Mouse (Mus musculus): ENCODE data around the gene Hist1h2ae. TPM values are rescaled to one million over a fixed set of nuclear protein-coding genes. Genes with fewer than 3 reads are reported as not detected.
"Not testable (repeated sequence)": the region's sequence is repeated elsewhere in the genome, so short reads cannot be mapped to it uniquely, and the experiment has no call there.

The Hist1h2ae gene
- polyA plus RNA-seq, 1 experiment from 2014 or later, result 108 TPM

DNA sequence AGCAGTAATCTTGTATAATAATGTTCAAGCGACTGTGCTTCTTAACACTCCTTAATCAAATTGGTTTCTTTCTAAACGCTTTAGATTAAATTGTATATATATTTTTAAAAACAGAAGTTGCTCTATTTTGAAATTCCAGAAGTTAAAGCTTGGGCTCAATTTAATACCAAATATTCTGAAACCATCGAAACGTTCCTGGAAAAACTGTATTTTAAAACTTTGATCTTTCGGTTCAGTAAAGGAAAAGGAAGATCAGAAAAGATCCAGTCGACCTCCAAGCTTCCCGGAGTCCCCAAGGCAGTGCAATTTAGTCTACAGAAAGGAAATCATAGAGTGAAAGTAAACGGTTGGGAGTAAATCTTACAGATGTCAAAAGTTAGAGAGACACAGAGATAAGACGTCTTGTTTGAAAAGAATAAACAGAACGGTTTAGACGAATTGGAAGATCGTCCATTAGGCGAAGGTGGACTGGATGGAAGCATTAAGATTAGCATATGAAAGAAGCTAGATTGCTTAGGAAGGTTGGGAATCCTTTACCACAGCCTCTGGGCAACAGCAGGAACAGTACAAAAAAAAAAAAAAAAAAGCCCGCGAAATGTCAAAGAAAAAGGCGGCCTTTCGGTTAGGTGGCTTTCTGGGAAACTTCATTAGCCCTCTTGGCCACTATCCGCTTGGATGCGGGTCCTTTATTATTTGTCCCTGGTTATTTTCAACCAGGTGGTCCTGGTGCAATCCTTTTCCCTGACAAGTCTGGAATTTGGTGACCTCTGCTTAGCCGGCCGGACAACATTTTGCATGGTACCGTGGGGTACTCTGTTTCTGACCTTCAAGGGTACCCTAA is 15.3 kb upstream of the Hist1h2ae start:
- WGBS, result 2% methylated on average over 21 of the region's 22 CpGs
- ATAC-seq (ENCODE audit: low read depth), result no peak

GRCm38 (mm10) chr13:23585442-23586098 is 14.6 kb upstream of the Hist1h2ae start:
- H3K4me1 ChIP-seq (ENCODE audit: control insufficient read depth, insufficient read depth, low read length), result peaks cover 27% of the 10 kb centered on the region; the same call in 1 of the 2 replicates

More for the DNA sequence above, 15.3 kb upstream of the Hist1h2ae start:
- Histone ChIP-seq H3K4me3 (ENCODE audit: low read depth, low read length) (peak overlapping the region; percentile 45), H3K27me3 (replicated peaks; ENCODE audit: control insufficient read depth, insufficient read depth, low read length) (no peaks in the 10 kb centered on the region), H3K4me2 (ENCODE audit: low read depth, low read length) (peak overlapping the region; percentile 65), H3K4me1 (ENCODE audit: control insufficient read depth, insufficient read depth, low read length) (peaks cover 23% of the 10 kb centered on the region; the same call in 1 of the 2 replicates), H3K36me3 (ENCODE audit: control insufficient read depth, insufficient read depth, low read length) (no peaks in the 10 kb centered on the region), H3K27ac (replicated peaks; ENCODE audit: low read depth, low read length) (peak overlapping the region; percentile 93), H3K9me3 (ENCODE audit: control insufficient read depth, low read length) (no peaks in the 10 kb centered on the region), H3K9ac (ENCODE audit: low read depth, low read length) (peak overlapping the region; percentile 66)
- DNase-seq (ENCODE audit: low spot score), result peak; percentile 24

GRCm38 (mm10) chr13:23585029-23585441 is 14.0 kb upstream of the Hist1h2ae start:
- H3K9me3 ChIP-seq (ENCODE audit: control insufficient read depth, low read length), result no peaks in the 10 kb centered on the region
- H3K27me3 ChIP-seq (replicated peaks; ENCODE audit: control insufficient read depth, insufficient read depth, low read length), result no peaks in the 10 kb centered on the region
- peak overlapping the region; percentile 65 for H3K4me2 ChIP-seq (ENCODE audit: low read depth, low read length)
- H3K36me3 ChIP-seq (ENCODE audit: control insufficient read depth, insufficient read depth, low read length), result no peaks in the 10 kb centered on the region
- peak overlapping the region; percentile 77 for H3K9ac ChIP-seq (ENCODE audit: low read depth, low read length)
- DNase-seq (ENCODE audit: low spot score) (peak; percentile 86), ATAC-seq (ENCODE audit: low read depth) (no peak)
- H3K27ac ChIP-seq (replicated peaks; ENCODE audit: low read depth, low read length), result peak overlapping the region; percentile 96
- H3K4me3 ChIP-seq (ENCODE audit: low read depth, low read length), result peak overlapping the region; percentile 45
- under 1% methylated on average over 21 of the region's 21 CpGs for WGBS
- H3K4me1 ChIP-seq (ENCODE audit: control insufficient read depth, insufficient read depth, low read length), result peaks cover 27% of the 10 kb centered on the region; the same call in 1 of the 2 replicates

More at GRCm38 (mm10) chr13:23585442-23586098, 14.6 kb upstream of the Hist1h2ae start:
- not testable (repeated sequence) for H3K36me3 ChIP-seq (ENCODE audit: control insufficient read depth, insufficient read depth, low read length); H3K27me3 ChIP-seq (replicated peaks; ENCODE audit: control insufficient read depth, insufficient read depth, low read length); H3K9me3 ChIP-seq (ENCODE audit: control insufficient read depth, low read length)
- peak; percentile 89 for ATAC-seq (ENCODE audit: low read depth)
- WGBS, result under 1% methylated on average over 10 of the region's 36 CpGs
- Histone ChIP-seq H3K4me3 (ENCODE audit: low read depth, low read length) (peak overlapping the region; percentile 45), H3K9ac (ENCODE audit: low read depth, low read length) (peak overlapping the region; percentile 77), H3K4me2 (ENCODE audit: low read depth, low read length) (peak overlapping the region; percentile 65), H3K27ac (replicated peaks; ENCODE audit: low read depth, low read length) (peak overlapping the region; percentile 96)
- DNase-seq (ENCODE audit: low spot score), result peak; percentile 97

DNA sequence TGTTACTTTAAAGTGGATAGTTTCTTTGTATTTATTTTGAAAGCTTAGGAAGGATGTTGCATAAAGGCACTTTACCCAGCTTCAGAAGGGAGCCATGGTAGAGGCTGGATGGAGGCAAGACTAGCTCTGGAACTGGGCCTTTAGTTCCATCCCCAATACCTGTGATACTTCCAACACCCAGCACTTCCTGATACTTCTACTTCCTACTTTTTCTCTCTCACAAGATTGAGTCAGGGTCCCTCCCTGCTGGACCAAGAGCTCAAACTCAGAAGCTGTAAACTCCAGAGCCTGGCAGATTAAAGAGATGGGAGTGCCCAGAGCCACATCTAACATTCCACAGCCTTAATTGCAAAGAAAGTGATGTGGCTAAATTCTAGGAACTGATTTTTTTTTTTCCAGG is 13.3 kb upstream of the Hist1h2ae start:
- no peaks in the 10 kb centered on the region for H3K9me3 ChIP-seq (ENCODE audit: control insufficient read depth, low read length)
- DNase-seq (ENCODE audit: low spot score), result peak; percentile 34
- peak overlapping the region; percentile 77 for H3K9ac ChIP-seq (ENCODE audit: low read depth, low read length)
- no peak for ATAC-seq (ENCODE audit: low read depth)
- H3K4me2 ChIP-seq (ENCODE audit: low read depth, low read length), result peak overlapping the region; percentile 65
- peak overlapping the region; percentile 45 for H3K4me3 ChIP-seq (ENCODE audit: low read depth, low read length)
- peak overlapping the region; percentile 96 for H3K27ac ChIP-seq (replicated peaks; ENCODE audit: low read depth, low read length)
- H3K4me1 ChIP-seq (ENCODE audit: control insufficient read depth, insufficient read depth, low read length), result peaks cover 27% of the 10 kb centered on the region; the same call in 1 of the 2 replicates
- no peaks in the 10 kb centered on the region for H3K27me3 ChIP-seq (replicated peaks; ENCODE audit: control insufficient read depth, insufficient read depth, low read length)
- no peaks in the 10 kb centered on the region for H3K36me3 ChIP-seq (ENCODE audit: control insufficient read depth, insufficient read depth, low read length)

DNA sequence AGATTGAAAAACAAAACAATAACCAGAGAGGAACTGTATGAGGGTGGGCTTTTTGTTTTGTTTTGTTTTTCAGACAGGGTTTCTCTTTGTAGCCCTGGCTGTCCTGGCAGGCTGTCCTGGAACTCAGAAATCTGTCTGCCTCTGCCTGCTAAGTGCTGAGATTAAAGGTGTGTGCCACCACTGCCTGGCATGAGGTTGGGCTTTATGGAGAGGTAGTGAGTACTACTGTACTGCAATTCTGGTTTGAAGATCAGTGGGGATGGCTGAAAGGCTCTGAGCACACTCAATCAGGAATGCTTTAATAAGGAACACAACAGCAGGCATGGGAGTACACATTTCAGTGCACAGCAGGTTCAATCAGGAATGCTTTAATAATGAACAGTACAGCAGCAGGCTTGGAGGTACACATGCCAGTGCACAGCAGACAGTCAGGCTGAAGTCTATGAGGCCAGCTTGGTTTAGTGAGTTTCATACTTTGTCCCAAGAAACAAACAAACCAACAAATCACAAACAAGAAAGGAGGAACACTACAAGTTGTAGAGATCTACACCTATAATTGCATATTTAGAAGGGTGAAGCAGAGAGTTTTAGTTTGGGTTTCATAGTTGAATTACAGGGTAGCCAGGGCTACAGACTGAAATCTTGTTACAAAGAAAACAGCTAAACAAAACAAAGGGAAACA is 12.5 kb upstream of the Hist1h2ae start:
- Histone ChIP-seq H3K27me3 (replicated peaks; ENCODE audit: control insufficient read depth, insufficient read depth, low read length) (no peaks in the 10 kb centered on the region), H3K4me1 (ENCODE audit: control insufficient read depth, insufficient read depth, low read length) (peaks cover 27% of the 10 kb centered on the region; the same call in 1 of the 2 replicates), H3K4me3 (ENCODE audit: low read depth, low read length) (no peak overlapping the region), H3K27ac (replicated peaks; ENCODE audit: low read depth, low read length) (peak overlapping the region; percentile 96), H3K36me3 (ENCODE audit: control insufficient read depth, insufficient read depth, low read length) (no peaks in the 10 kb centered on the region), H3K9ac (ENCODE audit: low read depth, low read length) (peak overlapping the region; percentile 8; the same call in 1 of the 2 replicates), H3K9me3 (ENCODE audit: control insufficient read depth, low read length) (no peaks in the 10 kb centered on the region), H3K4me2 (ENCODE audit: low read depth, low read length) (peak overlapping the region; percentile 83; the same call in 1 of the 2 replicates)
- ATAC-seq (ENCODE audit: low read depth) (no peak), DNase-seq (ENCODE audit: low spot score) (no peak)

DNA sequence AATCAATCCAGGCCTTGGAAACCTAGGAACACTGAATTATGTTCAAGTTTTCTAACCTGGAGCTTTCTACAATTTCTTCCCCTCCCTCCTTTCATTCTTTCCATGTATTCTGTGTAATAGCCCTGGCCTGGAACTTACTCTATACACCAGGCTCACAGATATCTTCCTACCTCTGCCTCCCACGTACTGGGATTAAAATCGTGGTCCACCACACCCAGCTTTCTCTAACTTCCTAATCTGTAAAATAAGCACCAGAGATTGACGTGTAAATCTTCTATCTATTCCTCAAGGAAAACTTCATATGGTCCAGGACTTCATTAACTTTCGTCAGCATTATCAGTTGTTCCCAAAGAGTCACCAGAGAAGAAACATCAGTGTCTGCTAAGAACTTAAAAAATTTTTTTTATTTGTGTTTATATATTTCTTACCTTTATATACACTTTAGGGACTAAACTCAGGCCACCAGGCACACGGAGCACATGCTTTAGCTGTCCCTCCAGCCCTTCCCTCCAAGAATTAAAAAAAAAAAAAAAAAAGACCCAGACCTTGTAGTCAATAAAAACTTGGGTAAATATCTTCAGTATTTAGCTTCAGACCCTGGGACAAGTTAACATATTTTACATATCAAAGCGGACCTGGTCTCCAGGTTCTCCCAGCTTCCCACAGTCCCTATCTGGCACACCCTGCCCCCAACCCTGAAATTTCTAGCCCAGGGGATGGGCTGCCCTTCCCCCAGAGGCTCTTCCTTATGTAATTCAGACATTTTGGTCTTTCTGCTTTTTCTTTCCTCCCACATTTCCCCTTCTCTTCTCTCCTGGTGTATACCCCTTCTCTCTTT is 11.4 kb upstream of the Hist1h2ae start:
- Histone ChIP-seq H3K4me2 (ENCODE audit: low read depth, low read length) (peak overlapping the region; percentile 83), H3K9me3 (ENCODE audit: control insufficient read depth, low read length) (no peaks in the 10 kb centered on the region), H3K9ac (ENCODE audit: low read depth, low read length) (peak overlapping the region; percentile 76), H3K36me3 (ENCODE audit: control insufficient read depth, insufficient read depth, low read length) (no peaks in the 10 kb centered on the region), H3K4me3 (ENCODE audit: low read depth, low read length) (peak overlapping the region; percentile 45), H3K27ac (replicated peaks; ENCODE audit: low read depth, low read length) (peak overlapping the region; percentile 96), H3K4me1 (ENCODE audit: control insufficient read depth, insufficient read depth, low read length) (peaks cover 27% of the 10 kb centered on the region; the same call in 1 of the 2 replicates), H3K27me3 (replicated peaks; ENCODE audit: control insufficient read depth, insufficient read depth, low read length) (no peaks in the 10 kb centered on the region)
- WGBS, result 4% methylated on average over 6 of the region's 6 CpGs
- no peak for ATAC-seq (ENCODE audit: low read depth)
- no peak for DNase-seq (ENCODE audit: low spot score)

DNA sequence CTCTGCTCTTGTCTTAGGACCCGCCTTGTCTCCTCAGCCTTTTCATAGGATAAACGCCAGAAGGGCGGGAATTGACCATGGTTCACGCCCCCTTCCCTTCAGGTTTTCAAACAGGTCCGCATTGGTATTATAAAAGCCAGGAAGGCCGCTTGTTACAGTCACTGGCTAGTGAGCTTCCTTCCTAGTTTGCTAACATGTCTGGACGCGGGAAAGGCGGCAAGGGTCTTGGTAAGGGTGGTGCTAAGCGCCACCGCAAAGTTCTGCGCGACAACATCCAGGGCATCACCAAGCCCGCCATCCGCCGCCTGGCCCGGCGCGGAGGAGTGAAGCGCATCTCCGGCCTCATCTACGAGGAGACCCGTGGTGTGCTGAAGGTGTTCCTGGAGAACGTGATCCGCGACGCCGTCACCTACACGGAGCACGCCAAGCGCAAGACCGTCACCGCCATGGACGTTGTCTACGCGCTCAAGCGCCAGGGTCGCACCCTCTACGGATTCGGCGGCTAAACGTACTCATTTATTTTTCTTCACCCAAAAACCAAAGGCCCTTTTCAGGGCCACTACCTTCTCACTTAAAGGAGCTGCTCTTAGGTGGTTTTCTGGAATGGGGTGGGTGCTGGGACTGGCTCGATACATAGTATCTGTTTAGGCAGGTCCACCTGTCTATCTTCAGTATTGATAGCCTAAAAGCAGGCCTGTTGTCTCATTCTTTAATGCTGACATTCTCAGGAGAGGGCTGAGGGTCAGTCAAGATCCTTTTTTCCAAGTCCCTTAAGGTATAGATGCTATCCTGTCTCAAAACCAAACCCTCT is 10.6 kb upstream of the Hist1h2ae start, which contains the start of gene Hist1h4d:
Gene Hist1h4d (plus strand): TSS at position 191 of the 811 bp plus-strand sequence.
- peak; percentile 98 for DNase-seq (ENCODE audit: low spot score)
- Histone ChIP-seq H3K4me2 (ENCODE audit: low read depth, low read length) (peak within 1 kb of the TSS; percentile 83), H3K9me3 (ENCODE audit: control insufficient read depth, low read length) (no peaks in the 10 kb centered on the region), H3K36me3 (ENCODE audit: control insufficient read depth, insufficient read depth, low read length) (no peaks in the 10 kb centered on the region), H3K4me3 (ENCODE audit: low read depth, low read length) (peak within 1 kb of the TSS; percentile 45), H3K27me3 (replicated peaks; ENCODE audit: control insufficient read depth, insufficient read depth, low read length) (no peaks in the 10 kb centered on the region), H3K27ac (replicated peaks; ENCODE audit: low read depth, low read length) (peak within 1 kb of the TSS; percentile 96), H3K9ac (ENCODE audit: low read depth, low read length) (peak within 1 kb of the TSS; percentile 76), H3K4me1 (ENCODE audit: control insufficient read depth, insufficient read depth, low read length) (peaks cover 31% of the 10 kb centered on the region)
- peak; percentile 90 for ATAC-seq (ENCODE audit: low read depth)
- WGBS, result 0% methylated on average over 43 of the region's 43 CpGs
